Mouse (Mus musculus) brain, embryonic 14.5 days (tissue): ENCODE results near the gene Atg4d. TPM values are rescaled to one million over a fixed set of nuclear protein-coding genes. Genes with fewer than 3 reads are reported as not detected.

ENCODE experiments used
- DNase-seq: peaks from one replicate; pipeline ENCODE4 v3.0.0-alpha.2; 2011; ENCODE audit warnings: low read depth
- CTCF ChIP-seq: fragments of 200-500 bp; IDR thresholded peaks from 2 replicates; pipeline ENCODE4 v1.5.1; 2012; ENCODE audit warnings: inconsistent platforms, mild to moderate bottlenecking, moderate library complexity, borderline replicate concordance; ENCODE audit not compliant: insufficient read depth, insufficient read length; ENCODE audit errors: extremely low read depth
- POLR2A ChIP-seq: fragments of 200-500 bp; IDR thresholded peaks from 2 replicates; pipeline ENCODE4 v1.6.1; 2012; ENCODE audit warnings: mild to moderate bottlenecking, inconsistent platforms, borderline replicate concordance; ENCODE audit not compliant: poor library complexity, insufficient read depth, insufficient read length, severe bottlenecking; ENCODE audit errors: extremely low read depth
- polyA plus RNA-seq: library from polyadenylated mRNA; depleted of rRNA; stranded (reverse); fragments of >200 nt; gene quantifications from 2 replicates; pipeline ENCODE4 v1.2.3, GENCODE M21; 2012

The Atg4d gene
- polyA plus RNA-seq, 1 experiment: 38.1 TPM

DNA sequence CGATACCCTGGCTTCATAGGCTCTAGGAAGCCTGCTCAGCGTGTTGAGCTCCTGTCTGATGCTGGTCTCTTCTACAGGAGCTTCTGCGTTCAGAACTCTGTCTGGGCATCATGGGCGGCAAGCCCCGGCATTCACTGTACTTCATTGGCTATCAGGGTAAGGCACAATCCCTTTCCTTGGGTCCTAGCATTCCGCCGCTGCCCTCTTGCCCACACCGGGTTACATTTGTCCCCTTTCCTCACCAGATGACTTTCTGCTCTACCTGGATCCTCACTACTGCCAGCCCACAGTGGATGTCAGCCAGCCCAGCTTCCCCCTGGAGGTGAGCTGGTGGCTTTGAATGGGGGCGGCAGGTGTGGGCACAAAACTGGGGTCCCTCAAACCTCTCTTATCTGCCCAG lies 7.3 kb downstream of the Atg4d start:
- no peak for TF ChIP-seq CTCF
- no peak for TF ChIP-seq POLR2A
- no peak for DNase-seq

GRCm38 (mm10) chr9:21273094-21273493 lies 8.0 kb downstream of the Atg4d start:
- no peak for DNase-seq

GRCm38 (mm10) chr9:21273520-21274228 lies 8.6 kb downstream of the Atg4d start:
- no peak for DNase-seq
- no peak for TF ChIP-seq CTCF
- TF ChIP-seq POLR2A: no peak

More at GRCm38 (mm10) chr9:21273094-21273493, 8.0 kb downstream of the Atg4d start:
- no peak for TF ChIP-seq CTCF
- no peak for TF ChIP-seq POLR2A

DNA sequence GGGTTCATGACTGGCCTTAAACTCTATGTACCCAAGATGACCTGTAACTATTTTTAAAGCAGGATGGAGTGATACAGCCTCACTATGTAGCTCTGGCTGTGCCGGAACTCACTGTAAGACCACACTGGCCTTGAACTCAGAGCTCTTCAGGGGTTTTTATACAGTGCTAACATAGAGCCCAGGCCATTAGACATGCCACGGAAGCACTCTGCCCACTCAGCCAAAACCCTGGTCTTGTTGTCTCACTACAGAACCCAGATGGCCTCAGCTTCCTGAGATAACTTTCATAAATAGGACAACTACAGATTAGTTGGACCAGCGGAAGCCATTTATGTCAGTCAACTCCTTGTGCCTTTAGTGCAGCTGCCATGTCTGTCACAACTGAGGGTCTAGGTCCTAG lies 9.2 kb downstream of the Atg4d start:
- TF ChIP-seq CTCF: no peak
- no peak for DNase-seq

- no peak for DNase-seq
- TF ChIP-seq POLR2A (no peak), CTCF (no peak)
Measured at GRCm38 (mm10) chr9:21275013-21275710, 10.1 kb downstream of the Atg4d start.

DNA sequence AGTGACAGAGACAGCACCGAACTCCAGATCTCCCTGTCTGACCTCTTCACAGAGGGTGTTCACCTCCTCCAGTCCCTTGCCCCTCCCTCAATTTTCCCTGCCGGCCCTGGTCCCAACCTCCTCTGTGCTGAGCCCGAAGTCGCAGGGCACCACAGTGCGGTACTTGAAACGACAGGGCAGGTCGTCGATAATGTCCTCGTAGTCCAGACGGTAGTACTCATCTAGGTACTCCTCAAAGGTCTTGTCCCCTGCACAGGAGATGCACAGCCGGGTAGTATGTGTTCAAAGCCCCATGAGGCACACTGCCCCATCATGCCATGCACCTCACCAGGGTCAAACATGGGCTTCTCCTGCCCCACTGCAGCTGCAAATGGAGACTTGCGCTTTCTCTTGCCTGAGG lies 10.6 kb downstream of the Atg4d start:
- DNase-seq: no peak
- no peak for TF ChIP-seq POLR2A
- no peak for TF ChIP-seq CTCF

- no peak for DNase-seq
- TF ChIP-seq POLR2A (no peak), CTCF (no peak)
Measured at GRCm38 (mm10) chr9:21276307-21276706, 11.2 kb downstream of the Atg4d start.

DNA sequence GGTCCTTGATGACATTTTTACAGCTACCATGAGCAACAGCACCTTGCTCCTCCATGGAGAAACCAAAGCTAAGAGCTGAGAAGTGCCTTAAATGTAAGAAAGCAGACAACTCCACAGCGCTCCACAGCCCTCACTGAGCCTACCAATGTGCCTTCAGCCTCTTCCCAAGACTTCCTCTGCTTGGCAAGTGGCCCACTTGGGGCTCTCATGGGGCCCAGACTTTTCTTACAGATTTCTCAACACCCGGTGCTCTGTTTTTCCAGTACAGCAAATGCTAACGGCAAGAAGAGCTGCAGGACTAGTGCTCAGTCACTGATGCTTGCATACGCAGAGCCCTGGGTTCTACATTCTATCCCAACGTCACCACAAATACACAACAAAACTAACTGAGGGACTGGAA lies 12.7 kb downstream of the Atg4d start:
- TF ChIP-seq POLR2A: no peak
- no peak for TF ChIP-seq CTCF
- DNase-seq: no peak

DNA sequence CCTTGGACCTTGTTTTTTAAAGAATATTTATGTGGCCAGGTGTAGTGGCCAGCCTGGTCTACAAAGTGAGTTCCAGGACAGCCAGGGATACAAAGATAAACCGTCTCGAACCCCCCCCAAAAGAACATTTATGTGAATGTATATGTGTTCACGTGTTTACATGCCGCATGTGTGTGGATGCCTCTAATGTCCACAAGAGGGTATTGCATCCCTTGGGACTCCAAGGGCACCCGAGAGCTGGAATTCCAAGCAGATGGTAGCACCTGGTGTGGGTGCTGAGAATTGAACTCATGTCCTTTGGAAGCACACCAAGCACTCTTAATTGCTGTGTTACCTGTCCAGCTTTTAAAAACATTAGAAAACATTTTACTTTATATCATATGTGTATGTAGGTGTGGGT lies 18.5 kb downstream of the Atg4d start:
- no peak for DNase-seq
- TF ChIP-seq POLR2A (no peak), CTCF (no peak)

DNA sequence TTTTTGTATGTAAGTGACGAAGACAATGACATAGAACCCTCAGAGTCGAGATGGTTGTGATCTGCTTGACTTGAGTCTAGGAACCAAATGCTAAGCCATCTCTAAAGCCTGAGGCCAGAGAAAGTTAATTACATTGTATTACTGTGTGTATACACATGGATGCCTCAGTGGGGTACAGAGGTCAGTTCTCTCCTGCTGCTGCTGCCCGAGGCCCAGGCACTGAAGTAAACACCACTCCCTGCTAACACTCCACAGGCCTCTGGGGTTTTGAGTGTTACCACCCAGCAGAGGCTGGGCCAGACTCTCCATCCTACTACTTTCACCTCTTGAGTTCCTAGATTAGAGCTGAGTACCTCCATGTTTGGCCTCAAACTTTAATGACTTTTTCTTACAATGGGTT lies 18.9 kb downstream of the Atg4d start:
- TF ChIP-seq POLR2A: no peak
- TF ChIP-seq CTCF: no peak
- DNase-seq: no peak

GRCm38 (mm10) chr9:21286753-21287152 lies 21.7 kb downstream of the Atg4d start:
- DNase-seq: no peak
- TF ChIP-seq POLR2A (no peak), CTCF (no peak)
